Mouse (Mus musculus): ENCODE data around the gene Cxadr. TPM values are rescaled to one million over a fixed set of nuclear protein-coding genes. Genes with fewer than 3 reads are reported as not detected.
"Not testable (repeated sequence)": the region's sequence is repeated elsewhere in the genome, so short reads cannot be mapped to it uniquely, and the experiment has no call there.

Cxadr gene
- polyA plus RNA-seq, 1 experiment from 2014 or later, result 144 TPM

- Histone ChIP-seq H3K4me2 (no peak overlapping the region), H3K27ac (replicated peaks) (no peak overlapping the region), H3K4me3 (no peak overlapping the region), H3K36me3 (peaks cover 4% of the 10 kb centered on the region; the same call in 1 of the 2 replicates), H3K27me3 (no peaks in the 10 kb centered on the region), H3K4me1 (replicated peaks) (no peaks in the 10 kb centered on the region; the same call in 1 of the 2 replicates), H3K9me3 (no peaks in the 10 kb centered on the region), H3K9ac (no peak overlapping the region)
- no peak for ATAC-seq (ENCODE audit: low FRiP score, low read depth)
- 61% methylated on average over 4 of the region's 4 CpGs for WGBS
These were observed 40.1 kb downstream of the Cxadr start for GRCm38 (mm10) chr16:78341356-78341755.

GRCm38 (mm10) chr16:78342767-78343166, 41.5 kb downstream of the Cxadr start:
- no peak for ATAC-seq (ENCODE audit: low FRiP score, low read depth)
- Histone ChIP-seq H3K27me3 (no peaks in the 10 kb centered on the region), H3K4me3 (no peak overlapping the region), H3K4me2 (no peak overlapping the region), H3K4me1 (replicated peaks) (no peaks in the 10 kb centered on the region), H3K9me3 (no peaks in the 10 kb centered on the region), H3K36me3 (no peaks in the 10 kb centered on the region), H3K9ac (no peak overlapping the region), H3K27ac (replicated peaks) (no peak overlapping the region)
- 90% methylated on average over 5 of the region's 5 CpGs for WGBS

GRCm38 (mm10) chr16:78343792-78344191, 42.5 kb downstream of the Cxadr start:
- no peaks in the 10 kb centered on the region for H3K9me3 ChIP-seq
- no peak overlapping the region for H3K9ac ChIP-seq
- H3K4me1 ChIP-seq (replicated peaks), result no peaks in the 10 kb centered on the region
- no peaks in the 10 kb centered on the region for H3K27me3 ChIP-seq
- H3K27ac ChIP-seq (replicated peaks), result no peak overlapping the region
- H3K4me2 ChIP-seq, result no peak overlapping the region
- H3K4me3 ChIP-seq, result no peak overlapping the region
- 79% methylated on average over 6 of the region's 6 CpGs for WGBS
- ATAC-seq (ENCODE audit: low FRiP score, low read depth), result no peak
- 0 out of 2 replicates have a peak, but pooled peaks cover 1% of the 10 kb centered on the region for H3K36me3 ChIP-seq

GRCm38 (mm10) chr16:78346662-78347327, 45.5 kb downstream of the Cxadr start:
- 83% methylated on average over 2 of the region's 2 CpGs for WGBS
- H3K27ac ChIP-seq (replicated peaks), result no peak overlapping the region
- 0 out of 2 replicates have a peak, but pooled peaks have one; percentile 3 for ATAC-seq (ENCODE audit: low FRiP score, low read depth)

GRCm38 (mm10) chr16:78347328-78347926, 46.1 kb downstream of the Cxadr start:
- Histone ChIP-seq H3K36me3 (peaks cover 11% of the 10 kb centered on the region; the same call in 1 of the 2 replicates), H3K4me3 (no peak overlapping the region), H3K4me1 (replicated peaks) (no peaks in the 10 kb centered on the region), H3K9ac (no peak overlapping the region), H3K4me2 (no peak overlapping the region), H3K27me3 (no peaks in the 10 kb centered on the region), H3K27ac (replicated peaks) (no peak overlapping the region), H3K9me3 (no peaks in the 10 kb centered on the region)
- 82% methylated on average over 13 of the region's 13 CpGs for WGBS
- ATAC-seq (ENCODE audit: low FRiP score, low read depth), result peak; percentile 34; the same call in 1 of the 2 replicates

More at GRCm38 (mm10) chr16:78346662-78347327, 45.5 kb downstream of the Cxadr start:
- Histone ChIP-seq H3K9me3 (no peaks in the 10 kb centered on the region), H3K9ac (no peak overlapping the region), H3K4me1 (replicated peaks) (no peaks in the 10 kb centered on the region), H3K4me3 (no peak overlapping the region), H3K36me3 (peaks cover 11% of the 10 kb centered on the region; the same call in 1 of the 2 replicates), H3K4me2 (no peak overlapping the region), H3K27me3 (no peaks in the 10 kb centered on the region)

GRCm38 (mm10) chr16:78357757-78358156, 56.5 kb downstream of the Cxadr start:
- Histone ChIP-seq H3K27ac (replicated peaks) (no peak overlapping the region), H3K27me3 (no peaks in the 10 kb centered on the region), H3K9ac (no peak overlapping the region), H3K36me3 (no peaks in the 10 kb centered on the region), H3K9me3 (no peaks in the 10 kb centered on the region), H3K4me2 (no peak overlapping the region), H3K4me1 (replicated peaks) (no peaks in the 10 kb centered on the region), H3K4me3 (no peak overlapping the region)
- WGBS, result 84% methylated on average over 3 of the region's 3 CpGs
- ATAC-seq (ENCODE audit: low FRiP score, low read depth), result no peak

GRCm38 (mm10) chr16:78361466-78361865, 60.2 kb downstream of the Cxadr start:
- no peak for ATAC-seq (ENCODE audit: low FRiP score, low read depth)
- Histone ChIP-seq H3K4me3 (no peak overlapping the region), H3K4me2 (no peak overlapping the region), H3K4me1 (replicated peaks) (no peaks in the 10 kb centered on the region), H3K27me3 (no peaks in the 10 kb centered on the region), H3K9ac (no peak overlapping the region), H3K9me3 (no peaks in the 10 kb centered on the region), H3K36me3 (peaks cover 3% of the 10 kb centered on the region), H3K27ac (replicated peaks) (no peak overlapping the region)
- 94% methylated on average over 4 of the region's 4 CpGs for WGBS

- not testable (repeated sequence) for ATAC-seq (ENCODE audit: low FRiP score, low read depth); H3K9ac ChIP-seq; H3K4me1 ChIP-seq (replicated peaks); H3K27me3 ChIP-seq; H3K4me3 ChIP-seq; H3K27ac ChIP-seq (replicated peaks); H3K4me2 ChIP-seq; H3K9me3 ChIP-seq
- H3K36me3 ChIP-seq, result peaks cover 13% of the 10 kb centered on the region
- 91% methylated on average over 9 of the region's 9 CpGs for WGBS
These were observed 63.3 kb downstream of the Cxadr start for GRCm38 (mm10) chr16:78364554-78364953.

GRCm38 (mm10) chr16:78371491-78372046, 70.3 kb downstream of the Cxadr start:
- H3K27me3 ChIP-seq, result no peaks in the 10 kb centered on the region
- no peak overlapping the region for H3K27ac ChIP-seq (replicated peaks)
- WGBS, result 85% methylated on average over 7 of the region's 7 CpGs
- no peak overlapping the region for H3K4me3 ChIP-seq
- ATAC-seq (ENCODE audit: low FRiP score, low read depth), result no peak
- peaks cover 9% of the 10 kb centered on the region for H3K36me3 ChIP-seq
- no peak overlapping the region for H3K4me2 ChIP-seq
- H3K4me1 ChIP-seq (replicated peaks), result peaks cover 8% of the 10 kb centered on the region
- H3K9me3 ChIP-seq, result no peaks in the 10 kb centered on the region
- H3K9ac ChIP-seq, result no peak overlapping the region

- Histone ChIP-seq H3K36me3 (peaks cover 7% of the 10 kb centered on the region), H3K27ac (replicated peaks) (no peak overlapping the region), H3K4me3 (no peak overlapping the region), H3K4me2 (no peak overlapping the region), H3K9me3 (no peaks in the 10 kb centered on the region), H3K27me3 (no peaks in the 10 kb centered on the region), H3K4me1 (replicated peaks) (peaks cover 11% of the 10 kb centered on the region), H3K9ac (no peak overlapping the region)
- WGBS, result 88% methylated on average over 5 of the region's 5 CpGs
- no peak for ATAC-seq (ENCODE audit: low FRiP score, low read depth)
These were observed 71.5 kb downstream of the Cxadr start for GRCm38 (mm10) chr16:78372786-78373185.

- no peak for ATAC-seq (ENCODE audit: low FRiP score, low read depth)
These were observed 72.5 kb downstream of the Cxadr start for GRCm38 (mm10) chr16:78373743-78374142.

GRCm38 (mm10) chr16:78375222-78375621, 73.9 kb downstream of the Cxadr start:
- no peak overlapping the region for H3K27ac ChIP-seq (replicated peaks)
- peak overlapping the region; percentile 97 for H3K4me3 ChIP-seq
- H3K9ac ChIP-seq, result no peak overlapping the region
- ATAC-seq (ENCODE audit: low FRiP score, low read depth), result no peak
- peak overlapping the region; percentile 81 for H3K4me2 ChIP-seq
- no peaks in the 10 kb centered on the region for H3K27me3 ChIP-seq
- H3K36me3 ChIP-seq, result no peaks in the 10 kb centered on the region
- no peaks in the 10 kb centered on the region for H3K9me3 ChIP-seq
- peaks cover 11% of the 10 kb centered on the region for H3K4me1 ChIP-seq (replicated peaks)
- 53% methylated on average over 10 of the region's 10 CpGs for WGBS

More at GRCm38 (mm10) chr16:78373743-78374142, 72.5 kb downstream of the Cxadr start:
- H3K9ac ChIP-seq, result no peak overlapping the region
- WGBS, result 73% methylated on average over 8 of the region's 8 CpGs
- peaks cover 11% of the 10 kb centered on the region for H3K4me1 ChIP-seq (replicated peaks)
- no peak overlapping the region for H3K27ac ChIP-seq (replicated peaks)
- H3K9me3 ChIP-seq, result no peaks in the 10 kb centered on the region
- no peak overlapping the region for H3K4me2 ChIP-seq
- H3K4me3 ChIP-seq, result no peak overlapping the region
- H3K27me3 ChIP-seq, result no peaks in the 10 kb centered on the region
- H3K36me3 ChIP-seq, result peaks cover 3% of the 10 kb centered on the region; the same call in 1 of the 2 replicates
